Mouse (Mus musculus) heart, embryonic 12.5 days (tissue): ENCODE measurements around the gene Wrap53. TPM values are rescaled to one million over a fixed set of nuclear protein-coding genes. Genes with fewer than 3 reads are reported as not detected.
"Not testable (repeated sequence)": the region's sequence is repeated elsewhere in the genome, so short reads cannot be mapped to it uniquely, and the experiment has no call there.

Experiments used
- ATAC-seq: fragments of 200-750 bp; cut with Nextera tagmentation; 2 replicates; pipeline ENCODE4 v1.8.0; 2017; ENCODE audit warnings: moderate TSS enrichment, moderate library complexity; ENCODE audit not compliant: insufficient number of reproducible peaks, low FRiP score
- H3K27ac ChIP-seq: fragments of 300-500 bp; sonication (generic); 2 replicates; pipeline ENCODE4 v1.5.1; 2016; ENCODE audit warnings: mild to moderate bottlenecking, moderate library complexity; ENCODE audit not compliant: poor library complexity, severe bottlenecking
- H3K27me3 ChIP-seq: fragments of 300-500 bp; sonication (generic); replicated peaks from 2 replicates; pipeline ENCODE4 v1.6.1; 2016; ENCODE audit warnings: mild to moderate bottlenecking, moderate library complexity
- H3K36me3 ChIP-seq: fragments of 300-500 bp; sonication (generic); 2 replicates; pipeline ENCODE4 v1.6.1; 2016; ENCODE audit warnings: mild to moderate bottlenecking, moderate library complexity
- H3K4me1 ChIP-seq: fragments of 300-500 bp; sonication (generic); replicated peaks from 2 replicates; pipeline ENCODE4 v1.6.1; 2016; ENCODE audit warnings: mild to moderate bottlenecking
- H3K4me2 ChIP-seq: fragments of 300-500 bp; sonication (generic); 2 replicates; pipeline ENCODE4 v1.6.1; 2016; ENCODE audit warnings: mild to moderate bottlenecking, moderate library complexity
- H3K4me3 ChIP-seq: fragments of 300-500 bp; sonication (generic); 2 replicates; pipeline ENCODE4 v1.5.1; 2016; ENCODE audit warnings: mild to moderate bottlenecking
- H3K9ac ChIP-seq: fragments of 300-500 bp; sonication (generic); 2 replicates; pipeline ENCODE4 v1.6.1; 2016; ENCODE audit warnings: mild to moderate bottlenecking, moderate library complexity
- H3K9me3 ChIP-seq: fragments of 300-500 bp; sonication (generic); replicated peaks from 2 replicates; pipeline ENCODE4 v1.6.1; 2016; ENCODE audit warnings: mild to moderate bottlenecking, moderate library complexity
- WGBS: fragments of 180-500 bp; shearing (Covaris S2); methylation state at CpG from one replicate; pipeline ENCODE4 v1.1.7; 2016; 5-methylcytosine and 5-hydroxymethylcytosine counted together
- polyA plus RNA-seq: library from polyadenylated mRNA; unstranded; fragments of >200 nt; fragmentation: Nextera tagmentation; extraction: Ambion mirVana; gene quantifications from 2 replicates; pipeline ENCODE4 v1.2.1, GENCODE M21; 2016

Wrap53 gene
- polyA plus RNA-seq, 1 experiment from 2014 or later, result 18.7 TPM

DNA sequence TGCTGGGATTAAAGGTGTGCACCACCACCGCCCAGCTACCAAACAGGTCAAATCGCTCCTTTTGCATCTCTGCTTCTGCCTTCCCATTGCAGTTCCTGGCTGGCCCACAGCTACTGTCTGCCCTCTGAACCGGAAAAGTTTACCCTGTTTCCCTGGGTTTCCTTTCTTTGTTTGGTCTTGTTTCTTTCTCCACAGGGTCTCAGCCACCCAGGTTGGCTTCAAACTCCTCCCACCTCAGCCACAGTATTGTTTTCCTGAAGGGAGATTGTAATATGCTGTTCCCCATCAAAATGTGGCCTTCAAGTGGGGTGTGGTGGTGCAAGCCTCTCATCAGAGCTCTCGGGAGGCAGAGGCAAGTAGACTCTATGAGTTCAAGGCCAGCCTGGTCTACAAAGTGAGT is 28.7 kb downstream of the Wrap53 start:
- WGBS, result 75% methylated on average over 4 of the region's 4 CpGs
- H3K4me1 ChIP-seq, result peaks cover 32% of the 10 kb centered on the region
- H3K36me3 ChIP-seq, result peaks cover 20% of the 10 kb centered on the region
- H3K4me3 ChIP-seq, result no peak overlapping the region
- H3K27me3 ChIP-seq, result peaks cover 37% of the 10 kb centered on the region
- H3K4me2 ChIP-seq, result no peak overlapping the region
- no peak overlapping the region for H3K27ac ChIP-seq
- 0 out of 2 replicates have a peak, but pooled peaks cover 3% of the 10 kb centered on the region for H3K9me3 ChIP-seq
- no peak for ATAC-seq
- no peak overlapping the region for H3K9ac ChIP-seq

DNA sequence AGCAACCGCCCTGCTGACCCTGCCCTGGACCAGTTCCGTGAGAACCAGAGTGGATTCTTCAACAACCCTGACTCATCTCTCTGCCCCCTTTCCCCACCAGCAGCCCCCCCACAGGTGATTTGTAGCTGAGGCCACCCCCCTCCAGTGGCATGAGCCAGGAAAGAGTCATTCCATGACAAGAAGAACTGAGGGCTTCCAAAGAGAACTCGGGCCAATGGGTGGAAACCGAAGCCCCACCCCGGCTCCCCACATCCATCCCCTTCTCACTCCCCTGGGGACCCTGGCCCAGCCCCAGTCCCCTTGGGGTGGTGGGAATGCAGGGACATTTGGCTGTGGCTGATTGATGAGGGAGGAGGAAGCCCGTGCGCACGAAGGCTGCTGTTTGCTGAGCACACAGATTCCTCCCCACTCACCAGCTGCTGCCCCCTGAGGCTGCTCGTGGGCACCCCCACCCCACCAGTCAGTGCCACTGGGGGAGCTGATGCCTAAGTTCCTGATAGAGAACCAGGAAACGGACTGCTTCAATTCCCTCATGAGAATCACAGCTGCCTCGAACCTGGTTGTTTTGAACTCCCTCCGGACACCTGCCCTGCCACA is 30.9 kb downstream of the Wrap53 start, which contains the start of gene Dnah2:
Gene Dnah2, minus strand, starts transcription at position 51 of the 597 bp plus-strand sequence.
- peaks cover 26% of the 10 kb centered on the region for H3K4me1 ChIP-seq
- peak within 1 kb of the TSS; percentile 42; the same call in 1 of the 2 replicates for H3K9ac ChIP-seq
- 0 out of 2 replicates have a peak, but pooled peaks cover 3% of the 10 kb centered on the region for H3K9me3 ChIP-seq
- peaks cover 28% of the 10 kb centered on the region for H3K27me3 ChIP-seq
- no peak within 1 kb of the TSS for H3K4me3 ChIP-seq
- 53% methylated on average over 12 of the region's 12 CpGs for WGBS
- H3K27ac ChIP-seq, result no peak within 1 kb of the TSS
- no peaks in the 10 kb centered on the region; the same call in 1 of the 2 replicates for H3K36me3 ChIP-seq
- H3K4me2 ChIP-seq, result no peak within 1 kb of the TSS
- ATAC-seq, result no peak

DNA sequence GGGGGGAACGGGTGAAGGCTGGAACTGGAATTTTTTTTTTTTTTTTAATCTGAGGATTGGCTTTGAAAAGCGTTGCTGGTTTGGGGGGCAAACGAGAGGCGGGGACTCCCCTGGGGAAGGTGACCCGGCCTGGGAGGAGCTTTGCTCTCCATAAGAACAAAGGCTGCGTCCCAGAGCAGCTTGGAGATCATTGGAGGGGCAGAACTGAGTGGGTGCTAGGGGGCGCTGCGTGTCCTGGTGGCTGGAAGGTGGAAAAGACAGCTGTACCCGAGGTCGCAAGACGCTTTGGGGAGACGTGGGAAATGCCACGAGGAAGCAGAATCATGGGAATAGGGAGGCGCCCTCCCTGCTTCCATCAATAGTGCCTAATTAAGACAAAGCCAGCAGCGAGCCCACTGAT is 33.0 kb downstream of the Wrap53 start:
- ATAC-seq, result no peak; the same call in 1 of the 2 replicates
- 6% methylated on average over 15 of the region's 15 CpGs for WGBS

DNA sequence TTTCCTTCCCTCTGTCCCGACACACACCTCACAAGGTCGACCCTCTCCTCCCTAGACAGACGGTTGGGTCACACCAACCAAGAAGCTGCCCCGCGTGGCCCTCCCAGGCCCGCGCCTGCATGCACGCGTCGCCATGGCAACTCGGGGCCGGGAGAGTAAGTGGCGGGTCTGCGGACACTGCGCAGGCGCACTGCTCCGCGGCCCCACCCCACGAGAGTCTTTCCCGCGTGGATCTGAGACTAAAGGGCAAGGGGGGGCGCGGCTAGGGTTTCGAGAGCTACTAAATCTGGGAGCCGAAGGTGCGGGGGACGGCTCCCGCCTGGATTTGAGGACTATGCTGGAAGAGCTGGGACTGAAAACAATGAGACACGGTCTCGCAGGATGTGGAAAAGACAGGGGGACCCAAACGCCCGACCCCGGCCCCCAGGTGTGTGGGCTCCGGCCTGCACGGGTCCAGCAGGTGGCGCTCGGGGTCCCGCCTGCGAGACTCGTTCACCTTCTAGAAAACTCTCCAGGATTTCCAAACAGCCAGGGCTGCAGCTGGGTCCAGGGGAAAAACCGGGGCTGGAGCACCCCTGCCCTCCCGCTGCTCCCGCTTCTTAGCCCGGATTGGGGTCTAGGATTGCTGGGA is 33.5 kb downstream of the Wrap53 start:
- H3K9ac ChIP-seq, result peak overlapping the region; percentile 76
- no peaks in the 10 kb centered on the region for H3K36me3 ChIP-seq
- H3K27me3 ChIP-seq, result peaks cover 28% of the 10 kb centered on the region
- peak overlapping the region; percentile 99 for H3K4me2 ChIP-seq
- peak overlapping the region; percentile 55 for H3K4me3 ChIP-seq
- 1% methylated on average over 44 of the region's 44 CpGs for WGBS
- peaks cover 20% of the 10 kb centered on the region for H3K4me1 ChIP-seq
- peak; percentile 64 for ATAC-seq
- peak overlapping the region; percentile 63 for H3K27ac ChIP-seq
- H3K9me3 ChIP-seq, result no peaks in the 10 kb centered on the region

More for the DNA sequence above, 33.0 kb downstream of the Wrap53 start:
- Histone ChIP-seq H3K4me1 (peaks cover 20% of the 10 kb centered on the region), H3K4me3 (peak overlapping the region; percentile 55), H3K4me2 (peak overlapping the region; percentile 99), H3K27me3 (peaks cover 28% of the 10 kb centered on the region), H3K9ac (peak overlapping the region; percentile 76), H3K27ac (peak overlapping the region; percentile 63), H3K9me3 (0 out of 2 replicates have a peak, but pooled peaks cover 3% of the 10 kb centered on the region), H3K36me3 (no peaks in the 10 kb centered on the region)

DNA sequence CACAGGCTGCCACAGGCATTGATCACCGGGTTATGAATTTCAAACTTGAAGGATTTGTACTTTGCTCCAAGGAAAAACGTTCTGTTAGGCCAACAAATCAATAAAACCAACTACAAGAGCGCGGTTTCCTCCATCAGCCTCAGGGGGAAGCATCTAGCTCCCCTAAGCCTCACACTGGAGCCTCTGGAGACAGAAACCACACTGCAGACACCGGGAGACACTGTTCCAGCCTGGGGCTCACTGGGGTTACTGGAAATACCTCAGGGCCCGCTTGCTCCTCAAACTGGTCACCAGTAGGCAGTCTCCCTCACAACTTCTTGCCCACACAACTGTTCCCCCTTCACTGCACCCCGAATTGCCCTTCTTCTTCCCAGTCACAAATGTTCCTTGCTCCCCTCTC is 34.1 kb downstream of the Wrap53 start:
- H3K9ac ChIP-seq, result peak overlapping the region; percentile 76
- peaks cover 28% of the 10 kb centered on the region for H3K27me3 ChIP-seq
- no peak for ATAC-seq
- peak overlapping the region; percentile 55 for H3K4me3 ChIP-seq
- no peaks in the 10 kb centered on the region for H3K36me3 ChIP-seq
- 0 out of 2 replicates have a peak, but pooled peaks cover 1% of the 10 kb centered on the region for H3K9me3 ChIP-seq
- 22% methylated on average over 7 of the region's 7 CpGs for WGBS
- peak overlapping the region; percentile 99 for H3K4me2 ChIP-seq
- peak overlapping the region; percentile 63; the same call in 1 of the 2 replicates for H3K27ac ChIP-seq
- H3K4me1 ChIP-seq, result peaks cover 20% of the 10 kb centered on the region

DNA sequence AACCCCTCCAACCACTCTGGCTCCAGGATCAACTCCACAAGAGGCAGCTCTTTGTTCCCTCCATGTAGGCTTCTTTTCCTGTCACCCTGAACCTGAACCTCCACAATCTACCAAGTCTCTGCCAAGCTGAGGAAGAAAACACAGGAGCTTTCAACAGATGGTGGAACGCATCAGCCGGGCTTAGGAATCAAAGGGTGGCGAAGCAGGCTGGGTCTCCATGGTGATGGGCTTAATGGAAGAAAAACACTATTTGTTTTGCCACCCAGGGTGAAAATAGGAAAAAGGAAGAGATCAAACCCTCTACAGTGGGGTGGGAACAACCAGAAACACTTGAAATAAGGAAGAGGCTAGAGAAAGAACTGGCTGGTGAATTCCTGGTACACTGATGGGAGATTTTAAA is 36.5 kb downstream of the Wrap53 start:
- Histone ChIP-seq H3K9ac (no peak overlapping the region), H3K27ac (no peak overlapping the region), H3K4me1 (peaks cover 14% of the 10 kb centered on the region), H3K4me2 (no peak overlapping the region), H3K36me3 (no peaks in the 10 kb centered on the region), H3K4me3 (no peak overlapping the region), H3K27me3 (peaks cover 11% of the 10 kb centered on the region), H3K9me3 (0 out of 2 replicates have a peak, but pooled peaks cover 2% of the 10 kb centered on the region)
- ATAC-seq, result no peak
- WGBS, result 42% methylated on average over 3 of the region's 3 CpGs

DNA sequence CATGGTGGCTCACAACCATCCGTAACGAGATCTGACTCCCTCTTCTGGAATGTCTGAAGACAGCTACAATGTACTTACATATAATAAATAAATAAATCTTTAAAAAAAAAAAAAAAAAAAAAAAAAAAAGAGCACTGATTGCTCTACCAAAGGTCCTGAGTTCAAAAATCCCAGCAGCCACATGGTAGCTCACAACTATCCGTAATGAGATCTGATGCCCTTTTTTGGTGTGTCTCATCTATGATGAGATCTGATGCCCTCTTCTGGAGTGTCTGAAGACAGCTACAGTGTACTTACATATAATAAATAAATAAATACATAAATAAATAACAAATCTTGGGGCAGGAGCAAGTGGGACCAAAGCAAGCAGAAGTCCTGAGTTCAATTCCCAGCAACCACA is 38.3 kb downstream of the Wrap53 start:
- not testable (repeated sequence) for H3K4me3 ChIP-seq, H3K27me3 ChIP-seq, ATAC-seq, H3K9me3 ChIP-seq, H3K27ac ChIP-seq, H3K4me2 ChIP-seq, H3K36me3 ChIP-seq, H3K9ac ChIP-seq, H3K4me1 ChIP-seq
- WGBS, result 68% methylated on average over 3 of the region's 3 CpGs

DNA sequence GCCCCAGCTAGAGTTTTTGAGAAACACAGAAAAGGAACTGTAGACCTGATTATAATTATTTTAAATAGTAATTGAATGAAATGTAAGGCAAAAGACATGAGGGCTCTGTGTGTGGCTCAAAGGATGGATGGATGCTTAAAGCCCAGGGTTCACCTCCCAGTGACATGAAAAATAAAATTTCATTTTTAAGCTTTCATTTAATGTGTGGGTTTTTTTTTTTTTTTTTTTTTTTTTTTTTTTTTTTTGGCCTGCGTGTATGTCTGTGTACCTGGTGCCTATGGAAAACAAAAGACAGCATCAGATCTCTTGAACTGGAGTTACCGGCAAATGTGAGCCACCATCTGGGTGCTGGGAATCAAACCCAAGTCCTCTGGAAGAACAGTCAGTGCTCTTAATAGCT is 39.4 kb downstream of the Wrap53 start:
- 0 out of 2 replicates have a peak, but pooled peaks cover 2% of the 10 kb centered on the region for H3K9me3 ChIP-seq
- H3K4me2 ChIP-seq, result no peak overlapping the region
- 88% methylated on average over 2 of the region's 2 CpGs for WGBS
- no peaks in the 10 kb centered on the region for H3K36me3 ChIP-seq
- ATAC-seq, result no peak
- H3K9ac ChIP-seq, result no peak overlapping the region
- H3K27ac ChIP-seq, result no peak overlapping the region
- H3K4me3 ChIP-seq, result no peak overlapping the region
- H3K4me1 ChIP-seq, result no peaks in the 10 kb centered on the region
- H3K27me3 ChIP-seq, result no peaks in the 10 kb centered on the region

DNA sequence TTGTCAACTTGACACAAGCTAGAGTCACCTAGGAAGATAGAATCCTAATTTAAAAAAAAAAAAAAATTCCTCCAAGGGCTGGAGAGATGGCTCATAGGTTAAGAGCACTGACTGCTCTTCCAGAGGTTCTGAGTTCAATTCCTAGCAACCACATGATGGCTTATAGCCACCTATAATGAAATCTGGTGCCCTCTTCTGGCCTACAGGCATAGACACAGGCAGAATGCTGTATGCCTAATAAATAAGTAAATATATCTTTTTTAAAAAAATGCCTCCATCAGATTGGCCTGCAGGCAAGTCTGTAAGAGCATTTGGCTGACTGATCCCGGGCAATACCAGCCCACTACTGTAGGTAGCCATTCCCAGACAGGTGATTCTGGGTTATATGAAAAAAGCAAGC is 45.1 kb downstream of the Wrap53 start:
- no peak overlapping the region for H3K4me2 ChIP-seq
- no peaks in the 10 kb centered on the region for H3K9me3 ChIP-seq
- no peaks in the 10 kb centered on the region for H3K27me3 ChIP-seq
- 65% methylated on average over 1 of the region's 1 CpGs for WGBS
- H3K4me1 ChIP-seq, result no peaks in the 10 kb centered on the region
- no peaks in the 10 kb centered on the region for H3K36me3 ChIP-seq
- ATAC-seq, result no peak
- H3K4me3 ChIP-seq, result no peak overlapping the region
- no peak overlapping the region for H3K27ac ChIP-seq
- H3K9ac ChIP-seq, result no peak overlapping the region

DNA sequence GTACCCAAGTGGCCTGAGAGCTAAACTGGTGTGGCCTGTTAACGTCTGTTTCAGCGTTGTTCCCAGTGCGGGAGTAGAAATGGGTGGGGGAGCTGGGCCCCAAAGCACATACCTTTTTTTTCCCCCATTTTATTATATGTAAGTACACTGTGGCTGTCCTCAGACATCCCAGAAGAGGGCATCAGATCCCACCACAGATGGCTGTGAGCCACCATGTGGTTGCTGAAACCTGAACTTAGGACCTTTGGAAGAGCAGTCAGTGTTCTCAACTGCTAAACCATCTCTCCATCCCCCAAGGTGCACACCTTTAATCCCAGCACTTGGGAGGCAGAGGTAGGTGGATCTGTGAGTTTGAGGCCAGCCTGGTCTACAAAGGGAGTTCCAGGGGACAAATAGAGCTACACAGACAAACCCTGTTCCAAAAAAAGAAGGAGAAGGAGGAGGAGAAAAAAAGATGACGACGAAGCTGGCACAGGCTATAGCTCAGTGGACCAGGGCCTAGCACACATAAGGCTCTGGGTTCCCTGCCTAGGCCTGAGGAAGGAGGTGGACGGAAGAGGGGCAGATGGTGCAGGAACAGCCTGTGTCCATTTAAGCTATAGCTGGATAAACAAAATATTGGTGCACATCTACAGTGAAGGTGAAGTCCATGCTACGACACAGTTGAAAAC is 47.4 kb downstream of the Wrap53 start:
- Histone ChIP-seq H3K36me3 (no peaks in the 10 kb centered on the region), H3K4me1 (no peaks in the 10 kb centered on the region), H3K4me2 (no peak overlapping the region), H3K9me3 (no peaks in the 10 kb centered on the region), H3K9ac (no peak overlapping the region), H3K27me3 (peaks cover 10% of the 10 kb centered on the region), H3K27ac (no peak overlapping the region), H3K4me3 (no peak overlapping the region)
- 77% methylated on average over 7 of the region's 7 CpGs for WGBS
- no peak for ATAC-seq

DNA sequence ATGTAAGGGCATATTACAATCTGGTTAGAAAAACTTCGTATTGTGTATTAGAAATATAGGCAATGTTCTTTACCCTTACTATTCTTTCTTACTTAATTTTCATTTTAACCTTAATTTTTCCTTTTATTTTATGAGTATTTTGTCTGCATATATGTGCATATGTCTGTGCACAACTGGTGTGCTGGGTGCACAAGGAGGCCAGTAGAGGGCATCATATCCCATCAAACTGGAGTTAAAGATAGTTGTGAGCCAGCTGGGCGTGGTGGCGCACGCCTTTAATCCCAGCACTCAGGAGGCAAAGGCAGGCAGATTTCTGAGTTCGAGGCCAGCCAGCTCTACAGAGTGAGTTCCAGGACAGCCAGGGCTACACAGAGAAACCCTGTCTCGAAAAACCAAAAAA is 49.3 kb downstream of the Wrap53 start:
- not testable (repeated sequence) for H3K9ac ChIP-seq, ATAC-seq, H3K9me3 ChIP-seq, H3K4me2 ChIP-seq, H3K27ac ChIP-seq, H3K4me3 ChIP-seq, H3K36me3 ChIP-seq, H3K4me1 ChIP-seq
- 84% methylated on average over 6 of the region's 6 CpGs for WGBS
- peaks cover 13% of the 10 kb centered on the region for H3K27me3 ChIP-seq
